Mouse (Mus musculus) small intestine, adult 2 months (tissue): ENCODE data around the gene Ccnh. TPM values are rescaled to one million over a fixed set of nuclear protein-coding genes. Genes with fewer than 3 reads are reported as not detected.
"Not testable (repeated sequence)": the region's sequence is repeated elsewhere in the genome, so short reads cannot be mapped to it uniquely, and the experiment has no call there.

ENCODE experiments used
- H3K27ac ChIP-seq: fragments of 200-500 bp; 2 replicates; pipeline ENCODE4 v1.5.1; 2012; ENCODE audit warnings: low read depth, low read length, control low read depth, inconsistent platforms; ENCODE audit not compliant: insufficient read depth
- H3K27me3 ChIP-seq: fragments of 200-500 bp; 2 replicates; pipeline ENCODE4 v1.6.1; 2012; ENCODE audit warnings: mild to moderate bottlenecking, moderate library complexity, low read length, inconsistent platforms; ENCODE audit not compliant: control insufficient read depth, insufficient read depth
- H3K36me3 ChIP-seq: fragments of 200-500 bp; 2 replicates; pipeline ENCODE4 v1.6.1; 2012; ENCODE audit warnings: mild to moderate bottlenecking, low read length, control low read depth, inconsistent platforms; ENCODE audit not compliant: control insufficient read depth, insufficient read depth
- H3K4me1 ChIP-seq: fragments of 200-500 bp; 2 replicates; pipeline ENCODE4 v1.6.1; 2012; ENCODE audit warnings: low read length, inconsistent platforms, mixed read lengths; ENCODE audit not compliant: control insufficient read depth, insufficient read depth, insufficient read length
- H3K4me3 ChIP-seq: fragments of 200-500 bp; 2 replicates; pipeline ENCODE4 v1.5.1; 2012; ENCODE audit warnings: low read depth, mild to moderate bottlenecking, control low read depth, inconsistent platforms, low read length, moderate library complexity
- CTCF ChIP-seq: fragments of 200-500 bp; IDR thresholded peaks from 2 replicates; pipeline ENCODE4 v1.5.1; 2012; ENCODE audit warnings: low read depth, mild to moderate bottlenecking, control low read depth, inconsistent platforms, low read length, moderate library complexity, mixed read lengths; ENCODE audit not compliant: insufficient replicate concordance, insufficient read length; ENCODE audit errors: extremely low read depth
- POLR2A ChIP-seq: fragments of 200-500 bp; IDR thresholded peaks from 2 replicates; pipeline ENCODE4 v1.6.1; 2012; ENCODE audit warnings: low read depth, mild to moderate bottlenecking, control low read depth, inconsistent platforms, low read length, moderate library complexity
- WGBS: fragments of 180-500 bp; shearing (Covaris S2); methylation state at CpG from one replicate; pipeline ENCODE4 v1.1.7; 2018; 5-methylcytosine and 5-hydroxymethylcytosine counted together
- polyA plus RNA-seq: library from polyadenylated mRNA; depleted of rRNA; stranded (reverse); fragments of >200 nt; gene quantifications from 2 replicates; pipeline ENCODE4 v1.2.3, GENCODE M21; 2012; rRNA removed

Ccnh gene
- polyA plus RNA-seq = 1.7 and 2.8 TPM in 2 replicates

DNA sequence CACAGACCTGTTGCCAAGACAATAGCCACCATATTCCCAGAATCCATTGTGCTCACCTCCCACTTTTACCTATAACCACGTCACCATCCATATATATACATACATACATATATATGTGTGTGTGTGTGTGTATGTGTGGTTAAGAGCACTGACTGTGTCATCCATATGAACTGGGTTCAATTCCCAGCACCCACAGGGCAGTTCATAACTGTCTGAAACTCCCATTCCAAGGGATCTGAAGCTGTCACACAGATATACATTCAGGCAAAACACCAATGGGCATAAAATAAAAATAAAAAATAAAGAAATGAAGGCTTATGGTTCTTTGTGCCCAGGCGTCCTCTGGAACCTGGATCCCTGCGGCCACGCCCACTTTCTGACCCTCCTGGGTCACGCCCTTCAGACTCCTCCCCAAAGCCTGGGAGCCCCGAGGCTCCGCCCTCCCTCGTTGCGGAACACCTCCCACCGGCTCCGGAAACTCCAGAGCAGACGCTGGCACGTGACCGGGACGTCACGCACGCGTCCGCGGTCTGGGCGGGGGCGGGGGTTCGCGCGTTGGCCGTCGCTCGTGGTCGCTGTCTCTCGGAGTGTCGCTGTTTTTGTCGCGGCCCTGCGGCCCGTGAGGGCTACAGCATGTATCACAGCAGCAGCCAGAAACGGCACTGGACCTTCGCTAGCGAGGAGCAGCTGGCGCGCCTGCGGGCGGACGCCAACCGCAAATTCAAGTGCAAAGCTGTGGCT lies at the start of gene Ccnh:
TSS of gene Ccnh (plus strand) at position 506 of the 741 bp plus-strand sequence.
- TF ChIP-seq CTCF = no peak
- TF ChIP-seq POLR2A = no peak; the same call in 1 of the 2 replicates
- Histone ChIP-seq H3K4me3 (peak within 1 kb of the TSS; percentile 89), H3K27me3 (no peaks in the 10 kb centered on the region), H3K4me1 (no peaks in the 10 kb centered on the region), H3K27ac (peak within 1 kb of the TSS; percentile 17), H3K36me3 (peaks cover 9% of the 10 kb centered on the region)
- WGBS = 1% methylated on average over 44 of the region's 44 CpGs

DNA sequence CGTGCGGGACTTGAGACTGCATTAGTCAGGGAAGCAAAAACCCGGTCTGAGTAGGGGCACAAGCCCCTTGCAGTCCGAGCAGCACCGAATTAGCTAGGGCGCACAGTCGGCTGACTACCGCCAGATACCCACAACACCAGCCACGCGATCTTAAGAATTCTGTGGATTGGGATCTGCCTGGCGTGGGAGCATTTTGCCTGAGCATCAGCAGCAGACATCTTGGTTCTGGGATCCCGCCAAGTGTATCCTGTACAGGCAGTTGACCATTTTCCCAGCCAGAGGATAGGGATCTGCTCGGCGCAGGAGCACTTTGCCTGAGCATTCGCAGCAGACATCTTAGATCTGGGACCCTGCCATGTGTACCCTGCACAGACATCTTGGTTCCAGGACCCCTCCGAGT lies 45.8 kb upstream of the Ccnh start:
- not testable (repeated sequence) for H3K27me3 ChIP-seq, H3K36me3 ChIP-seq, H3K4me1 ChIP-seq, H3K27ac ChIP-seq, H3K4me3 ChIP-seq
- WGBS = 91% methylated on average over 16 of the region's 16 CpGs

DNA sequence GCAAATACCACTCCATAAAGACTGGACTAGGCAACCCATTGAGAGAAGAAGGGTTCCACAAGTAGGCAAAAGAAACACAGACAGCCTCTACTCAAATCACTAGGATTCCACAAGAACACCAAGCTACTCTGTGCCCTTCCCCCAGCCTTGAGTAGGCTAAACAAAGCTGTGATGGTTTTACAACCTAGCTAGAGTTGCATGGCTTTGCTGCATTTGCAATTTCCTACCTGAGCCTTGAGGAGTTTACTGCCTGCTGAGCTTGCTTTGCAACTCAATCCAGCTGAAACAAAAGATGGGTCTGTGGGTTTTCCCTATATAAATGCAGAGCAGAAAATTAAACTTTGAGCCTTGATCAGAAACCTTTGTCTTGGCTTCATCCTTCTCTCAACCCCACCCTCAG lies 42.7 kb upstream of the Ccnh start:
- Histone ChIP-seq H3K27ac (no peak overlapping the region), H3K27me3 (no peaks in the 10 kb centered on the region), H3K4me3 (no peak overlapping the region), H3K36me3 (no peaks in the 10 kb centered on the region), H3K4me1 (no peaks in the 10 kb centered on the region)
- TF ChIP-seq CTCF (no peak), POLR2A (no peak)

DNA sequence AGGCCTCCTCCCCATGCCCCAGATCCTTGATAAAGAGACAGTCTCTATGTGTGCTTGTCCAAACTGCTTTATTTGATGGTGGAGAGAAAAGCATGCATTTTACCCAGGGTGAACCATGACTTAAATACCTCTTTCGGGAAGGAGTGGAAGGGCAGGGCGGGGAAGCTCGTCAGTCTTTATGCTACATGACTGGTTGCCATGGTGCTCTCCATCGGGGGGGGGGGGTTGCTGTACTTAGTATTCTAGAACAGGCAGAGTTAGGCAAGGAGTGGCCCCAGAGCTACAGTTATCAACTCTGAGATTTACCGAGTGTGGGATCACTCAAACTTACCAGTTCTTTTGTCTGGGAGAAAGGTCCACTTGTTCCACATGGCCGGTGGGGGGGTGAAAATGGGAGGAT lies 34.5 kb upstream of the Ccnh start:
- Histone ChIP-seq H3K27me3 (no peaks in the 10 kb centered on the region), H3K27ac (no peak overlapping the region), H3K4me1 (no peaks in the 10 kb centered on the region), H3K4me3 (no peak overlapping the region), H3K36me3 (no peaks in the 10 kb centered on the region)
- TF ChIP-seq POLR2A (no peak), CTCF (no peak)
- WGBS = 85% methylated on average over 6 of the region's 6 CpGs

DNA sequence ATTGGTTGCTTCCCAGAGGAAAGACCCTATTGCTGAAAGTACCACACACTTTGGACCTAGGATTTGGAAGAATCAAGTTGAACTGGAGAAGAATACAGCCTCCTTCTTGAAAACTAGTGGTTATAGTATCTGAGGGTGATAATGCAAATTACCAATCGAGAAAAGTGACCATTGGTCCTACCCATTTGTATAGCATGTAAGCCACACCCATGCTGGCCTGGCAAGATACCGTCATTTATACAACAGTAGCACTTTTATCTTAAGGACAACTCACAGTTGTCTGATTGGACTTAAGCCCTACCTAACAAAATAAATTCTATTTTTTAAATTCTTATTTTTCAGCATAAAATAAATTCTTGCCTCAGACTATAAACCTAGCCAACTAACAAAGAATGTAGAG lies 29.2 kb upstream of the Ccnh start:
- no peaks in the 10 kb centered on the region for H3K36me3 ChIP-seq
- no peak overlapping the region for H3K27ac ChIP-seq
- no peak overlapping the region for H3K4me3 ChIP-seq
- no peaks in the 10 kb centered on the region for H3K4me1 ChIP-seq
- WGBS = 51% methylated on average over 2 of the region's 2 CpGs
- TF ChIP-seq CTCF (no peak), POLR2A (no peak)
- no peaks in the 10 kb centered on the region for H3K27me3 ChIP-seq

DNA sequence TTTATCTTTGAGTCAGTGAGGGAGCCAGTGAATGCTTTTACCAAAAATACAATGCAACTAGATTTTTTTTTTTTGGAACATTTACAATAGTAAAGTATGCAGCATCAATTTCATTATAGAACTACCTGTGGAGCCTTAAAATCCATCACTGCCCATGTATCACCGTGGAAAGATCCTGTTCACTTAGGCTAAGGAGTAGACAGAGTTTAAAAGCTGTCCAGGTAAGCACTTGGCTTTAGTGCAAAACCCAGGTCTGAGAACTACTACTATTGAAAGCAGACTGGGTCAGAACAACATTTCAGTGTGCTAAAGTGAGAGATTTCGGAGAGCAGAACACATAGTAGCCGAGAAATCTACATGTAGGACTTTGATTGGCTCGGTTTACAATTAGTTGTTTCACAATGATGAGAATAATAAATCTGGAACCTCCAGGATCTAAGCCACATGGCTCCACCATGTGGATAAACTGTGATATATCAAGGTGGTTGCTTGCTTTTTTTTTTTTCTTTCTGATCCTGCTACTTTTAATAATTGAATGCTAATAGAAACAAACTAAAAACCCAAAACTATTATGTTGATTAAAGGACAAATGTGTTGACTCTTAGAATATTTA lies 24.6 kb upstream of the Ccnh start:
- Histone ChIP-seq H3K27me3 (no peaks in the 10 kb centered on the region), H3K36me3 (no peaks in the 10 kb centered on the region), H3K4me1 (no peaks in the 10 kb centered on the region), H3K4me3 (no peak overlapping the region), H3K27ac (no peak overlapping the region)
- no peak for TF ChIP-seq POLR2A
- TF ChIP-seq CTCF = no peak
- 26% methylated on average over 4 of the region's 4 CpGs for WGBS

DNA sequence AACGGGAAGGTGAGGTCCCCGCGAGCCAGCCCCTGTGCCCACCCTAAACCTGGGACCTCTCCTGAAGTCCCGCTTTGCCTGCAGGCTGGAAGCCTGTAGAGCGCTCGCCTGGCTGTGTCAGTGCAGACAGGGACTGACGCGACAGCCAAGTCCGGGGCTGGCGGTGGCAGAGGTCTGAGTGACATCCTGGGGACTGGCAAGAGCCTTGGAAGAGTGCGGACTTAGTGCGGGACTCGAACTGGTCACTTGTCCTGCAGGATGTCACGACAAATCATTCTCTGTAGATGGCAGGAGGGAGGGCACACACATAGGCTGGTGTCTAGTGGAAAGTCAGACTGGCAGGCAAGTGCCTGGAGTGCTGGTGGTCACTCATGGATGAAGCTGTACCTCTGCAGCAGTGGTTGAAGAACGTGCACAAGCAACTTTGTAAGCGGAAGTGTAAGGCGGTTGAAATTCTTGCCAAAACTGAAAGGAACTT lies 475 bp downstream of the Ccnh start:
- H3K4me1 ChIP-seq = no peaks in the 10 kb centered on the region
- H3K36me3 ChIP-seq = peaks cover 9% of the 10 kb centered on the region
- TF ChIP-seq CTCF (no peak), POLR2A (no peak)
- H3K27me3 ChIP-seq = no peaks in the 10 kb centered on the region
- H3K27ac ChIP-seq = peak overlapping the region; percentile 17
- under 1% methylated on average over 17 of the region's 17 CpGs for WGBS
- H3K4me3 ChIP-seq = peak overlapping the region; percentile 89
